Mouse (Mus musculus): ENCODE measurements around the gene Rc3h2. TPM values are rescaled to one million over a fixed set of nuclear protein-coding genes. Genes with fewer than 3 reads are reported as not detected.

Gene Rc3h2
- polyA plus RNA-seq (2012) = 0.72 and 1.1 TPM in 2 replicates

GRCm38 (mm10) chr2:37422306-37423304 lies at the start of gene Rc3h2:
Gene Rc3h2 (minus strand): TSS chr2:37422903.

GRCm38 (mm10) chr2:37442611-37443591 lies 20.2 kb upstream of the Rc3h2 start, which contains the start of the genes Zbtb26, Zbtb6 and Rabgap1:
Gene Zbtb26 (minus strand): TSS chr2:37443135.
Gene Zbtb6 (minus strand): TSS chr2:37443171.
Gene Rabgap1 (plus strand): TSS chr2:37443279.

GRCm38 (mm10) chr2:37358633-37359540 lies 63.8 kb downstream of the Rc3h2 start, which contains the start of gene Pdcl:
Gene Pdcl (minus strand): TSS chr2:37359332.

GRCm38 (mm10) chr2:37326215-37326614 lies 96.5 kb downstream of the Rc3h2 start, which contains the start of gene Olfr368:
Gene Olfr368 (plus strand): TSS chr2:37326515.

Other genes with a start within 250 kb of the Rc3h2 start
- gene Olfr365, start 234.7 kb downstream of the Rc3h2 start, polyA plus RNA-seq (2012) = not detected in 2 replicates
- gene Olfr366, start 211.3 kb downstream of the Rc3h2 start, polyA plus RNA-seq (2012) = not detected in 2 replicates
- gene Olfr368, start 96.4 kb downstream of the Rc3h2 start, polyA plus RNA-seq (2012) = not detected in 2 replicates
- gene Pdcl, start 63.6 kb downstream of the Rc3h2 start, polyA plus RNA-seq (2012) = 10.5 and 16.6 TPM in 2 replicates
- 0.17 TPM in 2 replicates for gene Zbtb26, start 20.2 kb upstream of the Rc3h2 start, polyA plus RNA-seq (2012)
- gene Zbtb6, start 20.3 kb upstream of the Rc3h2 start, polyA plus RNA-seq (2012) = 0.34 and 0.78 TPM in 2 replicates
- gene Rabgap1, start 20.4 kb upstream of the Rc3h2 start, polyA plus RNA-seq (2012) = 1.7 and 2.6 TPM in 2 replicates
- gene Gpr21, start 93.4 kb upstream of the Rc3h2 start, polyA plus RNA-seq (2012) = 0.05 and 0.08 TPM in 2 replicates